Mouse (Mus musculus) midbrain, embryonic 14.5 days (tissue): ENCODE results near the gene Igsf10. TPM values are rescaled to one million over a fixed set of nuclear protein-coding genes. Genes with fewer than 3 reads are reported as not detected.

Source experiments
- ATAC-seq: fragments of 200-750 bp; cut with Nextera tagmentation; 2 replicates; pipeline ENCODE4 v1.8.0; 2017; ENCODE audit warnings: moderate number of reproducible peaks, moderate library complexity; ENCODE audit not compliant: low FRiP score, low TSS enrichment
- DNase-seq: peaks from one replicate; pipeline ENCODE4 v3.0.0-alpha.2; 2015
- H3K27ac ChIP-seq: fragments of 300-500 bp; sonication (generic); replicated peaks from 2 replicates; pipeline ENCODE4 v1.5.1; 2014; ENCODE audit warnings: mild to moderate bottlenecking, low read depth, low read length, moderate library complexity
- H3K27me3 ChIP-seq: fragments of 300-500 bp; sonication (generic); 2 replicates; pipeline ENCODE4 v1.6.1; 2014; ENCODE audit warnings: low read length, control low read depth, mixed read lengths; ENCODE audit not compliant: control insufficient read depth, insufficient read depth
- H3K36me3 ChIP-seq: fragments of 300-500 bp; sonication (generic); 2 replicates; pipeline ENCODE4 v1.6.1; 2014; ENCODE audit warnings: low read length, control low read depth; ENCODE audit not compliant: control insufficient read depth, insufficient read depth
- H3K4me1 ChIP-seq: fragments of 300-500 bp; sonication (generic); 2 replicates; pipeline ENCODE4 v1.6.1; 2014; ENCODE audit warnings: mild to moderate bottlenecking, antibody characterized with exemption, low read length, control low read depth; ENCODE audit not compliant: control insufficient read depth, insufficient read depth
- H3K4me2 ChIP-seq: fragments of 300-500 bp; sonication (generic); 2 replicates; pipeline ENCODE4 v1.6.1; 2014; ENCODE audit warnings: mild to moderate bottlenecking, low read length, moderate library complexity
- H3K4me3 ChIP-seq: fragments of 300-500 bp; sonication (generic); replicated peaks from 2 replicates; pipeline ENCODE4 v1.5.1; 2014; ENCODE audit warnings: low read depth, low read length
- H3K9ac ChIP-seq: fragments of 300-500 bp; sonication (generic); replicated peaks from 2 replicates; pipeline ENCODE4 v1.6.1; 2014; ENCODE audit warnings: mild to moderate bottlenecking, low read length, moderate library complexity
- H3K9me3 ChIP-seq: fragments of 300-500 bp; sonication (generic); 2 replicates; pipeline ENCODE4 v1.6.1; 2016; ENCODE audit warnings: low read length, control low read depth, mixed read lengths; ENCODE audit not compliant: control insufficient read depth
- WGBS: fragments of 180-500 bp; shearing (Covaris S2); extraction: QIAGEN DNeasy Blood & Tissue Kit; methylation state at CpG from one replicate; pipeline ENCODE4 v1.1.7; 2014; 5-methylcytosine and 5-hydroxymethylcytosine counted together
- polyA plus RNA-seq: library from polyadenylated mRNA; unstranded; fragments of >200 nt; fragmentation: Nextera tagmentation; extraction: Ambion mirVana; gene quantifications from 2 replicates; pipeline ENCODE4 v1.2.1, GENCODE M21; 2014

The Igsf10 gene
- polyA plus RNA-seq, 1 experiment from 2014 or later = 2.9 TPM

DNA sequence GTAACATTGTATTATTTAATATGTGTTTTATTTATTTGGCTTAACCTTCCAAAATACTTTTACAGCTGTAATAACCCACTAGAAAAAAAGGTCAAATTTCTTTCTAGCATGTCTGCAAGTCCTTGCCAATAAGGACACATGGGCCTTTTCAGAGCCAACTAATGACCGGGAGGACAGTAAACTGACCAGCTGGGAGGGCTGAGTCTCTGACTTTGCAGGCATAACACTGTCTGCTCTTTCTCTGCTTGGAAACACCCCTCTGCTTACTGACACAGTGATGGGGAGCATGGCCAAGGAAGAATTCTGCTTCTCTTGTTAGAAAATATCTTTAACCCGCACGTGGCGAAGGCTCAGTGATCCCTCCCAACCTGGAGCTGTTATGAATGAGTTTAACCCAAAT, 1.2 kb downstream of the Igsf10 start:
- DNase-seq = peak; percentile 2
- 77% methylated on average over 4 of the region's 4 CpGs for WGBS
- H3K27ac ChIP-seq = no peak overlapping the region
- H3K4me2 ChIP-seq = peak overlapping the region; percentile 65
- no peaks in the 10 kb centered on the region for H3K36me3 ChIP-seq
- H3K4me1 ChIP-seq = no peaks in the 10 kb centered on the region
- no peaks in the 10 kb centered on the region for H3K27me3 ChIP-seq
- H3K9me3 ChIP-seq = no peaks in the 10 kb centered on the region
- no peak for ATAC-seq
- peak overlapping the region; percentile 66 for H3K4me3 ChIP-seq
- H3K9ac ChIP-seq = no peak overlapping the region

DNA sequence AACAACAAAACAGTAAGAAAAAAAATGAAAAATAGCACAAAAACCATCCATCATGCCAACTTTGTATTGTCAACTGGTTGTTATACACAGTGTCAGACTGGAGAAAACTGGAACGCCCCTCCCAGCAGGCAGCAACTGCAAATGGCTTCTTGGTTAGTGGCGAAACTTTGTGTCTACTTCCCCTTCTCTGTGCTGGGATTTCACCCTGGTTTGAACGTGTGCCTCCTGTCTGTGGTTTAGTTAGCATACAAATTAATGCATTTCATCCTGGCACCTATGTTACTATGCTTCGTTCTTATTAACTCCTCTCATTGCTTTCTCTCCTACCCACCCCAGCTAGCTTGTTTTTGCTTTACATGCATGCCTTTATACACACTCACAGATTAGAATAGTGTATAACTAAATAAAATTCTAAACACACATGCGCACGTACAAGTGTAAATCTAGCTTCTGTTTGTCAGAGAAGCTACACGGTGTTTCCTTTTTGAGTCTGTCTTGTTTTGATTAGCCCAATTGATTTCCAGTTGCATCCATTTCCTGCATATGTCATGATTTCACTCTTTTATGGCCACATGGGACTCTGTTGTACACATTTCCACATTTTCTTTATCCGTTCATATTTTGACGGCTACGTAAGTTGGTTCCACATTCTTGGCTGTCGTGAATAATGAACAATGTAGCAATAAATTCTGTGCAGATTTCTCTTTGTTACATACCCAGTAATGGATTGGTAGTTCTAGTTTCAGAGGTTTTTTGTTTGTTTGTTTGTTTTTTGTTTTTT, 2.4 kb downstream of the Igsf10 start:
- Histone ChIP-seq H3K9ac (no peak overlapping the region), H3K27ac (no peak overlapping the region), H3K36me3 (no peaks in the 10 kb centered on the region), H3K4me1 (no peaks in the 10 kb centered on the region), H3K9me3 (no peaks in the 10 kb centered on the region), H3K4me2 (no peak overlapping the region), H3K4me3 (no peak overlapping the region), H3K27me3 (no peaks in the 10 kb centered on the region)
- no peak for DNase-seq
- no peak for ATAC-seq
- 79% methylated on average over 11 of the region's 11 CpGs for WGBS

DNA sequence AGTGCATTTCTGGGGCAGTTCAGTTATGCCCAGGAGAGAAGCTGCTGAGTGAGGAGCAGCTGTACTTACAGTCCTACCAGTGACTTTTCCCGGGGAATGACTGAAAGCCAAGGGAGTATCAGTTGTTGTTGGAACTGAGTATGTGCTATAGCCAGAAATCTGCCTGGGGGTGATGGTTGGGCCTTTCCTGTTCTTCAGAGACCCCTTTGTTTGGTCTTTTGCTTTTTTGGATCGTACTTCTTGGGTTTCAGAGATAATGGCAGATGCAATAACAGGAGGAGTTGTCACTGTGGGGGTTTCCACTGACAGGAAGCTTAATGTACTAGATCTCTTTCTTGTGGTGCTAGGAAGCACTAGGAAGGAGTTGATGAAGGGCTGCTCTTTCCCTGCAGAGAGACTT, 15.7 kb downstream of the Igsf10 start:
- no peak for ATAC-seq
- H3K36me3 ChIP-seq = 0 out of 2 replicates have a peak, but pooled peaks cover 3% of the 10 kb centered on the region
- no peak for DNase-seq
- H3K27ac ChIP-seq = no peak overlapping the region
- H3K27me3 ChIP-seq = no peaks in the 10 kb centered on the region
- H3K4me2 ChIP-seq = no peak overlapping the region
- H3K4me3 ChIP-seq = no peak overlapping the region
- H3K9ac ChIP-seq = no peak overlapping the region
- WGBS = 91% methylated on average over 2 of the region's 2 CpGs
- H3K4me1 ChIP-seq = no peaks in the 10 kb centered on the region
- H3K9me3 ChIP-seq = no peaks in the 10 kb centered on the region

DNA sequence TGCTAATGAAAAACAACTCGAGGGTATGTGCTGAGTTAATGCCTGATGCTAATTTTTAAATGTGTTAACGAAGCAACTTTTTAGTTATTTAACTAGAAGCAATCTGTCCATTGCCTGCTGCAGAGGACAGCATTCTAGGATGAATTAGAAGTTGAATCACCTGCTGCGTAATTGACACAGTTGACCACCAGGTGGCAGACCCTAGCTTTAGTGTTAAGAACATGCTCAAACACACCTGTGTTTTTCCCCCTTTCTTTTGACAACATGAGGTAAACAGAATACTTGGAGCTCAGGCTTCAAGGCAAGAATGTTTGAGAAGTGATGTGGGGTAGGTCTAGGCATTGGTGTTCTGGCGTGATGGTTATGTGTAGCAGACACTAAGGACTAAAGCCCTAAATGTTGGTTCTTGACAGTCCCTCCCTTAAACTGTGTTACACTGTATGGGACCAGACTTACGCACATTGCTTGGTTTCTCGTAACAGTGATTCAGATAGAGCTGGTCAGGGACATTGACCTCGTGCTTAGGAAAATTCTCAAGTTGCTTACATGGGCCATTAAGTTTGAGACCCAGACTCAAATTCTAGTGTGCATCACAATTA, 22.8 kb downstream of the Igsf10 start:
- DNase-seq = peak; percentile 86
- no peak overlapping the region for H3K4me3 ChIP-seq
- no peaks in the 10 kb centered on the region for H3K27me3 ChIP-seq
- no peak overlapping the region for H3K4me2 ChIP-seq
- no peaks in the 10 kb centered on the region for H3K9me3 ChIP-seq
- H3K27ac ChIP-seq = no peak overlapping the region
- H3K36me3 ChIP-seq = no peaks in the 10 kb centered on the region
- peak; percentile 61; the same call in 1 of the 2 replicates for ATAC-seq
- H3K4me1 ChIP-seq = no peaks in the 10 kb centered on the region
- 53% methylated on average over 7 of the region's 7 CpGs for WGBS
- H3K9ac ChIP-seq = no peak overlapping the region

DNA sequence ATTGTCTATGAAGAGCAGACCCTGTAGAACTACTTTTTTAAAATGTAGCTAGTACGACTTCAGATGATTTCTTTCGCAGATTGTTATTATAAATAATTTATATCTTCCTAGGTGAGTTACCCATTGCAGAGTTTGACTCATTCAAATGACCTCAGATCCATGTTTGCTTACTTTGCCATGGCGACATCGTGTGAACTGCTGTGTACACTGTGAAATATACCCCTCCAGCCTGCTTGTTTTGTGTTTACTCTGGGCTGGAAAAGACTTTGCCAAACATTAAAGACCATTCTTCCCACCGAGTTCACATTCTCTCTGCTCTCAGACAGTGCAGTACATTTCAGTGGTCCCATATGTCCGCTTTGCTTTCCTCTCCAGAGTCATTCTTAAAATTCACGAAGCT, 28.1 kb downstream of the Igsf10 start:
- Histone ChIP-seq H3K36me3 (no peaks in the 10 kb centered on the region), H3K4me2 (no peak overlapping the region), H3K4me3 (no peak overlapping the region), H3K27me3 (no peaks in the 10 kb centered on the region), H3K9ac (no peak overlapping the region), H3K27ac (no peak overlapping the region), H3K9me3 (no peaks in the 10 kb centered on the region), H3K4me1 (no peaks in the 10 kb centered on the region)
- ATAC-seq (no peak), DNase-seq (no peak)
- 84% methylated on average over 7 of the region's 7 CpGs for WGBS

DNA sequence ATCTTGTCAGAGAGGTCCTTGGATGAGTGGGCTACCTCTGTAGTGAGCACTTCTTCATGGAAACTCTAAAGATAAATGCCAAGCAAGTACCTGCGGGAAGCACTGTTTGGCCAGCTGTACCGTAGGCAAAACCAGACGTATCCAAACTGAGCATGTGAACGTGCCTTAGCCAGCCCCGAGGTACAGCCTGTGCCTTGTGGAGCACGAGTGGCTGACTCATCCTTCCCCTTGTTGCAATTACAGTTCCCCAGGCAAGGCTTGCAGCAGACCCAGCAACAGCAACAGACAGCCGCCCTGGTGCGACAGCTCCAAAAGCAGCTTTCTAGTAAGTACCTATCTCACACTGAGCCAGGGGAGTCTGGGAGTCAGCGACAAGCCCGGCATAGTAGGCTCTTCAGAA, 31.6 kb downstream of the Igsf10 start:
- Histone ChIP-seq H3K4me2 (no peak overlapping the region), H3K4me1 (no peaks in the 10 kb centered on the region), H3K4me3 (no peak overlapping the region), H3K36me3 (no peaks in the 10 kb centered on the region), H3K9ac (no peak overlapping the region), H3K9me3 (no peaks in the 10 kb centered on the region), H3K27me3 (no peaks in the 10 kb centered on the region), H3K27ac (no peak overlapping the region)
- 92% methylated on average over 10 of the region's 10 CpGs for WGBS
- ATAC-seq (0 out of 2 replicates have a peak, but pooled peaks have one; percentile 27), DNase-seq (no peak)

DNA sequence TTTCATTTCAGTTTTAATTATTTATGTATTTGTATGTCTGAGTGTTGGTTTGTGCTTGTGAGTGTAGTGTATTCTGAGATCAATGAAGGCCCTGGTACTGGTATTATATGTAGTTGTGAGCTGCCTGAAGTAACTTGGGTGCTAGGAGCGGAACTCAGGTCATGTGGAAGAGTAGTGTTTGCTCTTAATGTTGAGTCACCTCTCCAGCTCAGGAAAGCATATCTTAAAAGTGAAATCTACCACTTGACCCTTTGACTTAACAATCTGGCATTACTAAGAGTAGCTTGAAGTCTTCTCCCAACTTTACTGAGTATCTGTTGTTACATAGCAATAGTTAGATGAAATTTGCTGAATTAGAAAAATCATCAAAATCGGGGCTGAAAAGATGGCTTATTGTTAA, 38.7 kb downstream of the Igsf10 start:
- Histone ChIP-seq H3K4me3 (no peak overlapping the region), H3K27me3 (no peaks in the 10 kb centered on the region), H3K9ac (no peak overlapping the region), H3K9me3 (no peaks in the 10 kb centered on the region), H3K4me1 (no peaks in the 10 kb centered on the region), H3K4me2 (no peak overlapping the region), H3K36me3 (no peaks in the 10 kb centered on the region), H3K27ac (no peak overlapping the region)
- 94% methylated on average over 2 of the region's 2 CpGs for WGBS
- DNase-seq (no peak), ATAC-seq (no peak)

DNA sequence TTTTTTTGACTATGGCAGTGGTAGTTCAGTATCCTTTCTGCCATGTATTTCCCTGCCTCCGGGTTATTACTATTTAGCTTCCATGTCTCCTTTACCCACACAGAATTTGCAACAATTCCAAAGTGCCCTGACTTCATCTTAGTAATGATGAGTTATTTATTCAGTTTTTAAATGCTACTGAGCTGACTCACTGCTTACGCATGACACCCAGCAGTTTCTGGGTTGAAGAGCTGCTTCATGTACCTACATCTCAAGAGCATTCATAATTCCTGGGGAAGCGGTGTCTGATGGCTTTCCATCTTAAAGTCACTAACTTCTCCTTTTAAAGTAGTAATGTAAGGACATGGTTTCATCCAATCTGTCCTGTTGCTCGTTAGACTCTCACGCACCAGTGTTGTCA, 39.2 kb downstream of the Igsf10 start:
- no peaks in the 10 kb centered on the region for H3K4me1 ChIP-seq
- WGBS = 97% methylated on average over 5 of the region's 5 CpGs

DNA sequence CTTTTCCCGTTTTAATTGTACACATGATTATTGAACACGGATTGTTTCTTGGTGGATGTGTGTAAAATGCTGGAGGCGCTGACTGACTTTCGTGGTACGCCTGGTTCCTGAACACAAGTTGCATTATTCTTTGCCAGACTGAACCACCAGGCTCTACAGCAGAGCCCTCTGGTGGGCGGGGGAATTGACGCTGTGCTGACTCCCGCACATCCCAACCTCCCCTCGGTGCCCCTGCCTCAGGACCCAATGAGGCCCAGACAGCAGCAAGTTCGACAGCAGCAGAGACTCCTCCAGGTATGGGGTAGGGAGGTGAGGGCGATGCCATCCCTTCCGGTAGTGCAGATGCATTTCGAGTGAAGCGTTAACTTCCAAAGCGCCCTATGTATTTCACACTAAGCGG, 46.5 kb downstream of the Igsf10 start:
- no peaks in the 10 kb centered on the region for H3K4me1 ChIP-seq
- no peaks in the 10 kb centered on the region for H3K27me3 ChIP-seq
- H3K9ac ChIP-seq = no peak overlapping the region
- H3K9me3 ChIP-seq = no peaks in the 10 kb centered on the region
- H3K27ac ChIP-seq = no peak overlapping the region
- DNase-seq (no peak), ATAC-seq (no peak; the same call in 1 of the 2 replicates)
- H3K36me3 ChIP-seq = no peaks in the 10 kb centered on the region
- no peak overlapping the region for H3K4me2 ChIP-seq
- WGBS = 89% methylated on average over 16 of the region's 16 CpGs
- H3K4me3 ChIP-seq = no peak overlapping the region

More for the DNA sequence above, 39.2 kb downstream of the Igsf10 start:
- Histone ChIP-seq H3K9ac (no peak overlapping the region), H3K36me3 (no peaks in the 10 kb centered on the region), H3K27me3 (no peaks in the 10 kb centered on the region), H3K4me2 (no peak overlapping the region), H3K9me3 (no peaks in the 10 kb centered on the region), H3K27ac (no peak overlapping the region), H3K4me3 (no peak overlapping the region)
- ATAC-seq = no peak
- DNase-seq = no peak
